Mouse (Mus musculus) embryo, embryonic 10 days (tissue): ENCODE measurements around the gene Erf.

ENCODE experiments used
- DNase-seq: peaks from one replicate; pipeline ENCODE4 v3.0.0-alpha.2; 2015; ENCODE audit warnings: low spot score

Erf gene

GRCm38 (mm10) chr7:25206094-25206830 lies 44.3 kb downstream of the Erf start:
- DNase-seq: no peak

GRCm38 (mm10) chr7:25205355-25206093 lies 45.0 kb downstream of the Erf start:
- no peak for DNase-seq

GRCm38 (mm10) chr7:25203624-25204023 lies 46.9 kb downstream of the Erf start:
- no peak for DNase-seq

- DNase-seq: no peak
These were observed 53.1 kb downstream of the Erf start for GRCm38 (mm10) chr7:25197384-25198018.

- DNase-seq: no peak
These were observed 54.5 kb downstream of the Erf start for GRCm38 (mm10) chr7:25196107-25196506.

- no peak for DNase-seq
These were observed 55.4 kb downstream of the Erf start for GRCm38 (mm10) chr7:25195148-25195547.
